Mouse (Mus musculus) regulatory T cell (primary cell): ENCODE results near the gene Baz1a.

Experiments
- in situ Hi-C: fragments of 300-600 bp; cut with MboI, MseI; formaldehyde crosslinking; loops from one replicate; pipeline ENCODE4 v1.15.1; 2025; ENCODE audit warnings: high pct_unique_total_duplicates

Gene Baz1a

GRCm38 (mm10) chr12:55013626-55014398 lies at the start of gene Baz1a:
TSS of gene Baz1a (minus strand) at chr12:55014348.
- in situ Hi-C loops = no loop called here

GRCm38 (mm10) chr12:55062141-55062540 lies 48.0 kb upstream of the Baz1a start:
- in situ Hi-C loops = no loop called here

GRCm38 (mm10) chr12:55061006-55061405 lies 46.9 kb upstream of the Baz1a start:
- in situ Hi-C loops = no loop called here

GRCm38 (mm10) chr12:55060212-55060898 lies 46.2 kb upstream of the Baz1a start:
- in situ Hi-C loops = no loop called here

- in situ Hi-C loops = no loop called here
Measured at GRCm38 (mm10) chr12:55059812-55060211, 45.7 kb upstream of the Baz1a start.

- in situ Hi-C loops = no loop called here
Measured at GRCm38 (mm10) chr12:55058865-55059615, 44.9 kb upstream of the Baz1a start.

GRCm38 (mm10) chr12:55056703-55057102 lies 42.6 kb upstream of the Baz1a start:
- in situ Hi-C loops = no loop called here

- in situ Hi-C loops = no loop called here
Measured at GRCm38 (mm10) chr12:55054551-55055241, 40.5 kb upstream of the Baz1a start.

GRCm38 (mm10) chr12:55053267-55053666 lies 39.1 kb upstream of the Baz1a start:
- in situ Hi-C loops = no loop called here

- in situ Hi-C loops = no loop called here
Measured at GRCm38 (mm10) chr12:55051210-55052173, 37.3 kb upstream of the Baz1a start.

GRCm38 (mm10) chr12:55049731-55050353 lies 35.7 kb upstream of the Baz1a start:
- in situ Hi-C loops = no loop called here

- in situ Hi-C loops = no loop called here
Measured at GRCm38 (mm10) chr12:55041011-55041410, 26.9 kb upstream of the Baz1a start.

GRCm38 (mm10) chr12:55027088-55027487 lies 12.9 kb upstream of the Baz1a start:
- in situ Hi-C loops = loop anchor here (10.0 kb wide), 1 partner anchor 522 kb away; no protein-coding TSS in a partner anchor

- in situ Hi-C loops = loop anchor here (10.0 kb wide), 1 partner anchor 518 kb away; no protein-coding TSS in a partner anchor
Measured at GRCm38 (mm10) chr12:55023284-55023683, 9.1 kb upstream of the Baz1a start.

- in situ Hi-C loops = no loop called here
Measured at GRCm38 (mm10) chr12:55019421-55019877, 5.3 kb upstream of the Baz1a start.

- in situ Hi-C loops = no loop called here
Measured at GRCm38 (mm10) chr12:55017119-55017721, 3.1 kb upstream of the Baz1a start.

GRCm38 (mm10) chr12:55016339-55017118 lies 2.4 kb upstream of the Baz1a start:
- in situ Hi-C loops = no loop called here

- in situ Hi-C loops = no loop called here
Measured at GRCm38 (mm10) chr12:55015428-55015827, 1.3 kb upstream of the Baz1a start.

GRCm38 (mm10) chr12:55013031-55013430 lies 1.1 kb downstream of the Baz1a start:
- in situ Hi-C loops = no loop called here
